Mouse (Mus musculus): Measurements from ENCODE around the gene St7. TPM values are rescaled to one million over a fixed set of nuclear protein-coding genes. Genes with fewer than 3 reads are reported as not detected.
A peak's percentile ranks its signal among the peaks of the same experiment; 100 is the strongest.

St7 gene
- total RNA-seq, 4 experiments from 2014 or later = 27.5 to 41.4 (median 34.8) TPM

GRCm38 (mm10) chr6:17887765-17888164 lies 195.0 kb downstream of the St7 start:
- no peak for DNase-seq (ENCODE audit: low spot score in 2 of 2)

- DNase-seq (ENCODE audit: low spot score in 2 of 2) = no peak
These were observed 202.8 kb downstream of the St7 start for GRCm38 (mm10) chr6:17895562-17895961.

- no peak for DNase-seq (ENCODE audit: low spot score in 2 of 2)
These were observed 205.8 kb downstream of the St7 start for GRCm38 (mm10) chr6:17898539-17898938.

- DNase-seq (ENCODE audit: low spot score in 2 of 2) = no peak
These were observed 210.6 kb downstream of the St7 start for GRCm38 (mm10) chr6:17903355-17903754.

- DNase-seq (ENCODE audit: low spot score in 2 of 2) = no peak
These were observed 213.0 kb downstream of the St7 start for GRCm38 (mm10) chr6:17905776-17906175.

GRCm38 (mm10) chr6:17906289-17906688 lies 213.6 kb downstream of the St7 start:
- DNase-seq (ENCODE audit: low spot score in 2 of 2) = no peak

GRCm38 (mm10) chr6:17912312-17912711 lies 219.6 kb downstream of the St7 start:
- no peak for DNase-seq (ENCODE audit: low spot score in 2 of 2)

- DNase-seq (ENCODE audit: low spot score in 2 of 2) = no peak
These were observed 220.1 kb downstream of the St7 start for GRCm38 (mm10) chr6:17912825-17913224.

- no peak for DNase-seq (ENCODE audit: low spot score in 2 of 2)
These were observed 220.6 kb downstream of the St7 start for GRCm38 (mm10) chr6:17913315-17913714.

- DNase-seq (ENCODE audit: low spot score in 2 of 2) = peak in 1 of 2 experiments; percentile 83
These were observed 221.6 kb downstream of the St7 start for GRCm38 (mm10) chr6:17914300-17914699.

- no peak for DNase-seq (ENCODE audit: low spot score in 2 of 2)
These were observed 224.5 kb downstream of the St7 start for GRCm38 (mm10) chr6:17917233-17917632.

- no peak for DNase-seq (ENCODE audit: low spot score in 2 of 2)
These were observed 229.4 kb downstream of the St7 start for GRCm38 (mm10) chr6:17922180-17922579.

GRCm38 (mm10) chr6:17922967-17923366 lies 230.2 kb downstream of the St7 start:
- no peak for DNase-seq (ENCODE audit: low spot score in 2 of 2)

- DNase-seq (ENCODE audit: low spot score in 2 of 2) = no peak
These were observed 230.6 kb downstream of the St7 start for GRCm38 (mm10) chr6:17923370-17923769.

GRCm38 (mm10) chr6:17923894-17924505 lies 231.3 kb downstream of the St7 start:
- DNase-seq (ENCODE audit: low spot score in 2 of 2) = no peak

GRCm38 (mm10) chr6:17925267-17925666 lies 232.5 kb downstream of the St7 start:
- no peak for DNase-seq (ENCODE audit: low spot score in 2 of 2)

GRCm38 (mm10) chr6:17927746-17928145 lies 235.0 kb downstream of the St7 start:
- DNase-seq (ENCODE audit: low spot score in 2 of 2) = no peak

- no peak for DNase-seq (ENCODE audit: low spot score in 2 of 2)
These were observed 238.5 kb downstream of the St7 start for GRCm38 (mm10) chr6:17931187-17931586.

- DNase-seq (ENCODE audit: low spot score in 2 of 2) = no peak
These were observed 239.1 kb downstream of the St7 start for GRCm38 (mm10) chr6:17931835-17932234.

GRCm38 (mm10) chr6:17932806-17933205 lies 240.1 kb downstream of the St7 start:
- no peak for DNase-seq (ENCODE audit: low spot score in 2 of 2)

- DNase-seq (ENCODE audit: low spot score in 2 of 2) = peak in 1 of 2 experiments; percentile 53
These were observed 246.1 kb downstream of the St7 start for GRCm38 (mm10) chr6:17938631-17939346.

- DNase-seq (ENCODE audit: low spot score in 2 of 2) = no peak
These were observed 249.2 kb downstream of the St7 start for GRCm38 (mm10) chr6:17941916-17942315.

- no peak for DNase-seq (ENCODE audit: low spot score in 2 of 2)
These were observed 249.6 kb downstream of the St7 start for GRCm38 (mm10) chr6:17942344-17942743.

Measured in left cerebral cortex, adult 8-10 months (tissue).